ENCODE assay signal across 10 mouse cellular contexts in the genomic region with DNA sequence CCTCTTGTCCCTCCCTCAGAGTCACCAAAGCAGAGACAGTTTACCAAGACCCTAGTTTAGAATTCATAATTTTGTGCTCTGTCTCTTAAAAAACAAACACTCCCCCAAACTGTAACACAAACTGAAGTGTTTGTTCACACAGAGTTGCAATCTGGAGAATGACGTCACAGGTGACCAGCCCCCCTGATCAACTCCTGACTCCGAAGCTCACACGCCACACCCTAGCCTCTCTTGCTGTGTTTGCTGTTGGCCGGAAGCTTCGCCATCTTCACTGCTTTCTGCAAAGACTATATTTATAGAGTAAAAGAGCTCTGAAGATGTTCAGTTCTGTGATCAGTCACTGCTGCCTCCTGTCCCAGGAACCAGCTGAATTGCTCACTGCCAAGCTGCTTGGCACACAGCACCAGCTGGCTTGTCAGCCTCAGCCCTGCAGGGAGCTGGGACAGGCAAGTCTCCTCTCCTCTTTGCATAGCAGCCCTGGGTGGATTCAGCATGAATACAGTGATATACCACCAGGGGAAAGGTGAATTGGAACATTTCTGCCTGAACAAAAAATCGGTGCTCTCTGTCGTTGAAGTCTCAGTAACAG. TPM values are rescaled to one million over a fixed set of nuclear protein-coding genes. Genes with fewer than 3 reads are reported as not detected.
DNase-seq lines count a peak whose midpoint lies in the region; ATAC-seq and TF ChIP-seq lines count a peak whose summit lies in the region.
"Had no signal": no experiment of that assay in that cellular context is flagged by ENCODE, and none has a peak within 500 bp of the region (broad histone marks: within the 10 kb centered on the region; RNA-seq: fewer than 3 reads in every experiment).

No protein-coding gene starts in this region.

- no peaks in the 10 kb centered on the region for H3K36me3 ChIP-seq in hindbrain, embryonic 15.5 days
- no peaks in the 10 kb centered on the region for H3K36me3 ChIP-seq in hindbrain, embryonic 12.5 days

- no peak overlapping the region for H3K4me3 ChIP-seq in hindbrain, embryonic 15.5 days
- H3K4me3 ChIP-seq in hindbrain, embryonic 12.5 days: no peak overlapping the region
- no peak overlapping the region; the same call in 1 of the 2 replicates for H3K4me3 ChIP-seq in layer of hippocampus, adult 2 months

- H3K27ac ChIP-seq in hindbrain, embryonic 15.5 days (replicated peaks): no peak overlapping the region; the same call in 1 of the 2 replicates
- no peak overlapping the region for H3K27ac ChIP-seq in hindbrain, embryonic 12.5 days
- H3K27ac ChIP-seq in layer of hippocampus, adult 2 months: peak overlapping the region; percentile 68

- H3K9me3 ChIP-seq in hindbrain, embryonic 15.5 days: no peaks in the 10 kb centered on the region
- H3K9me3 ChIP-seq in hindbrain, embryonic 12.5 days (replicated peaks): no peaks in the 10 kb centered on the region

- peak; percentile 66 for DNase-seq in cerebellum, adult 11-12 months
- DNase-seq in layer of hippocampus, adult 2 months (ENCODE audit: low spot score in 2 of 2): peak; percentile 77 to 87
- DNase-seq in lung, postnatal 14 days: peak; percentile 13
- no peak for DNase-seq in gastrocnemius, postnatal 36 days
- DNase-seq: liver had no signal

- intact Hi-C loops in gastrocnemius, postnatal 36 days (cut with DNase I): no loop called here

- peak; percentile 33; the same call in 1 of the 2 replicates for TF ChIP-seq CTCF in layer of hippocampus, adult 2 months (conservative IDR thresholded peaks at IDR 0.05)

- H3K9ac ChIP-seq in hindbrain, embryonic 15.5 days: no peak overlapping the region
- H3K9ac ChIP-seq in hindbrain, embryonic 12.5 days: no peak overlapping the region

- peak; percentile 72; the same call in 1 of the 2 replicates for ATAC-seq in hindbrain, embryonic 15.5 days (ENCODE audit: low FRiP score, low read depth)
- no peak for ATAC-seq in hindbrain, embryonic 12.5 days (ENCODE audit: low FRiP score)
- ATAC-seq in megakaryocyte, adult 5-6 weeks (ENCODE audit: poor library complexity, severe bottlenecking): no peak
- ATAC-seq in CD4-positive, CD25-positive, alpha-beta regulatory T cell, adult 4 months: no peak

- no peaks in the 10 kb centered on the region for H3K27me3 ChIP-seq in hindbrain, embryonic 15.5 days
- H3K27me3 ChIP-seq in hindbrain, embryonic 12.5 days: no peaks in the 10 kb centered on the region
- H3K27me3 ChIP-seq: CH12.LX had no signal

- no peak overlapping the region for H3K4me2 ChIP-seq in hindbrain, embryonic 15.5 days
- H3K4me2 ChIP-seq in hindbrain, embryonic 12.5 days (replicated peaks): no peak overlapping the region

- 71% methylated on average over 7 of the region's 7 CpGs for WGBS in hindbrain, embryonic 15.5 days
- WGBS in hindbrain, embryonic 12.5 days: 87% methylated on average over 7 of the region's 7 CpGs

- H3K4me1 ChIP-seq in hindbrain, embryonic 15.5 days (replicated peaks): 0 out of 2 replicates have a peak, but pooled peaks cover 4% of the 10 kb centered on the region
- H3K4me1 ChIP-seq in hindbrain, embryonic 12.5 days: no peaks in the 10 kb centered on the region

RNA-seq across cellular contexts. Expression of a gene that starts 57.3 kb away (rescaled TPM):
- 11.5 and 12.8 TPM in 2 replicates for polyA plus RNA-seq in hindbrain, embryonic 15.5 days (2015; fragmentation: Nextera tagmentation; extraction: Ambion mirVana)
- polyA plus RNA-seq in hindbrain, embryonic 12.5 days (2016; fragmentation: Nextera tagmentation; extraction: Ambion mirVana): 7.5 and 8.0 TPM in 2 replicates
- 10 to 100 TPM; 70.5 to 76.2 TPM for total RNA-seq in layer of hippocampus, adult 2 months (2021)
- total RNA-seq in megakaryocyte, adult 5-6 weeks (2015): 4.0 and 4.7 TPM in 2 replicates
- 2.7 and 2.8 TPM in 2 replicates for total RNA-seq in megakaryocyte, adult 5-6 weeks (2017)
- 1 to 10 TPM; 4.4 to 4.9 TPM for total RNA-seq in gastrocnemius, postnatal 36 days (2021)
- 1 to 10 TPM in 1 of 2 experiments, under 1 TPM in 1; 0.70 to 1.3 TPM for polyA plus RNA-seq in CD4-positive, CD25-positive, alpha-beta regulatory T cell, adult 4 months (2017; shearing (Covaris generic))

Comparison
In these comparisons a context has a peak if more than half of its experiments do, and no peak if none do; other contexts are left out.
1. DNase-seq: peak in cerebellum, adult 11-12 months (single experiment), layer of hippocampus, adult 2 months (2 of 2) and lung, postnatal 14 days (single experiment); none in gastrocnemius, postnatal 36 days (0 of 2).
2. RNA of a gene that starts 57.3 kb away (total RNA-seq): 70.5 to 76.2 TPM in layer of hippocampus, adult 2 months; 4.4 to 4.9 TPM in gastrocnemius, postnatal 36 days and 2.7 to 4.7 TPM in megakaryocyte, adult 5-6 weeks; every median in the first group is over 10 times any median in the second.